In genomic region chr13:97704541-97704940, GRCm38 (mm10) we compare ENCODE assay signal across 23 mouse cellular contexts.
"Had no signal": no experiment of that assay in that cellular context is flagged by ENCODE, and none has a peak within 500 bp of the region (broad histone marks: within the 10 kb centered on the region; RNA-seq: fewer than 3 reads in every experiment).

No protein-coding gene starts in this region.

- H3K4me3 ChIP-seq: gastrocnemius, adult 2 months; heart, adult 2 months; heart, embryonic 10.5 days; heart, embryonic 12.5 days; hindbrain, embryonic 10.5 days; hindbrain, embryonic 12.5 days; intestine, embryonic 15.5 days; left cerebral cortex, adult 2 months; limb, embryonic 10.5 days; limb, embryonic 12.5 days; liver, embryonic 13.5 days; liver, embryonic 15.5 days had no signal

- DNase-seq: gastrocnemius, adult 2 months; gastrocnemius, postnatal 10 days; gastrocnemius, postnatal 25 days; heart, adult 2 months; heart, postnatal 10 days; heart, postnatal 4 days; kidney, adult 18-20 months; kidney, adult 8-10 months; kidney, postnatal 10 days; kidney, postnatal 25 days; kidney, postnatal 4 days; liver; liver, embryonic 13.5 days had no signal

- H3K27ac ChIP-seq: gastrocnemius, adult 2 months; heart, adult 2 months; heart, embryonic 10.5 days; hindbrain, embryonic 10.5 days; hindbrain, embryonic 12.5 days; hindbrain, embryonic 14.5 days; intestine, embryonic 15.5 days; left cerebral cortex, adult 2 months; limb, embryonic 10.5 days; limb, embryonic 12.5 days; liver, embryonic 13.5 days; liver, embryonic 15.5 days had no signal
